Mouse (Mus musculus): Measurements from ENCODE around the gene Znrf2.

Znrf2 gene

GRCm38 (mm10) chr6:54914977-54915376 is 98.3 kb downstream of the Znrf2 start:
- DNase-seq (ENCODE audit: extremely low read depth, low read depth): no peak

- peak; percentile 87 for DNase-seq (ENCODE audit: extremely low read depth, low read depth)
These were observed 99.4 kb downstream of the Znrf2 start for GRCm38 (mm10) chr6:54916163-54916562.

GRCm38 (mm10) chr6:54916941-54917340 is 100.2 kb downstream of the Znrf2 start:
- DNase-seq (ENCODE audit: extremely low read depth, low read depth): no peak

- DNase-seq (ENCODE audit: extremely low read depth, low read depth): peak; percentile 27
These were observed 100.8 kb downstream of the Znrf2 start for GRCm38 (mm10) chr6:54917523-54917922.

- no peak for DNase-seq (ENCODE audit: extremely low read depth, low read depth)
These were observed 101.8 kb downstream of the Znrf2 start for GRCm38 (mm10) chr6:54918521-54918920.

GRCm38 (mm10) chr6:54924538-54924937 is 107.8 kb downstream of the Znrf2 start:
- DNase-seq (ENCODE audit: extremely low read depth, low read depth): no peak

- DNase-seq (ENCODE audit: extremely low read depth, low read depth): no peak
These were observed 109.2 kb downstream of the Znrf2 start for GRCm38 (mm10) chr6:54925736-54926440.

- DNase-seq (ENCODE audit: extremely low read depth, low read depth): no peak
These were observed 110.2 kb downstream of the Znrf2 start for GRCm38 (mm10) chr6:54926899-54927298.

GRCm38 (mm10) chr6:54927946-54928345 is 111.2 kb downstream of the Znrf2 start:
- no peak for DNase-seq (ENCODE audit: extremely low read depth, low read depth)

- DNase-seq (ENCODE audit: extremely low read depth, low read depth): no peak
These were observed 114.9 kb downstream of the Znrf2 start for GRCm38 (mm10) chr6:54931641-54932040.

GRCm38 (mm10) chr6:54932526-54932925 is 115.8 kb downstream of the Znrf2 start:
- no peak for DNase-seq (ENCODE audit: extremely low read depth, low read depth)

GRCm38 (mm10) chr6:54933216-54933615 is 116.5 kb downstream of the Znrf2 start:
- DNase-seq (ENCODE audit: extremely low read depth, low read depth): no peak

- DNase-seq (ENCODE audit: extremely low read depth, low read depth): peak; percentile 32
These were observed 117.2 kb downstream of the Znrf2 start for GRCm38 (mm10) chr6:54933866-54934265.

GRCm38 (mm10) chr6:54934313-54934712 is 117.6 kb downstream of the Znrf2 start:
- DNase-seq (ENCODE audit: extremely low read depth, low read depth): no peak

- DNase-seq (ENCODE audit: extremely low read depth, low read depth): no peak
These were observed 118.2 kb downstream of the Znrf2 start for GRCm38 (mm10) chr6:54934930-54935329.

GRCm38 (mm10) chr6:54936496-54936895 is 119.8 kb downstream of the Znrf2 start:
- no peak for DNase-seq (ENCODE audit: extremely low read depth, low read depth)

- no peak for DNase-seq (ENCODE audit: extremely low read depth, low read depth)
These were observed 122.9 kb downstream of the Znrf2 start for GRCm38 (mm10) chr6:54939631-54940030.

- no peak for DNase-seq (ENCODE audit: extremely low read depth, low read depth)
These were observed 123.4 kb downstream of the Znrf2 start for GRCm38 (mm10) chr6:54940126-54940525.

GRCm38 (mm10) chr6:54941149-54941548 is 124.4 kb downstream of the Znrf2 start:
- DNase-seq (ENCODE audit: extremely low read depth, low read depth): no peak

All from MEL-GATA-1-ER (cell line).